23 mouse cellular contexts compared by ENCODE assay signal in the genomic region with DNA sequence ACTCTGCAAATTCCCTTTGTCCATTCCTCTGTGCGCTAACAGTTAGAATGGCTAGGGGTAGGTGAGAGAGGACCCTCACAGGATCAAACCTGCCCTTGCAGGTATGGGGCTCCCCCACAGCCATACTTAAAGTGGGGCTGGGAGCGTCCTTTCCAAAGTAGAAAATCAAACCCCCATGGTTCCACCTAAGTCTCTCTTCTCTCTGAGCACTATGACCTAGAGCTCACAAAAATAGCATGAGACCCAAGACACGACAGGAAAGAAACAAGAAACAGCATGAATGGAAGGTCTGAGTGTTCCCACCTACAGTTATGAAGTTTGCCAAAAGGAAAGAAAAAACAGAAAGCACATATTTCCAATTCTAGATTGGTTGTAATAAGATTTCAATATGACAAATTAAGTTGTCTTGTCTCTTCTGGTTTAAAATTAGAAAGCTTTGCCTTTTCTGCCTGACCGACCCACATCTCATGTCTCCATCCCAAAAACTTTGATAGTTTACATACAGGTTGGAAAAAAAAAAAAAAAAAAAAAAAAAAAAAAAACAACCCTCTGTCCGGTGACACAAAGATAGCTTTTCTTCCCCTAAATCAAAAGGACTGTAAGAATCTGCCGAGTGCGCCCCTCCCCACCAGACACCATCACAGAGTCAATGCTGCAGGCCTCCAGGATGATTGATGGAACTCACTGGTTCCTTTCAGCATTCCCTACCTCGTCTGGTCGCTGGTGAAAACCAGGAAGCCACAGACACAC.
DNase-seq lines count a peak whose midpoint lies in the region; ATAC-seq and TF ChIP-seq lines count a peak whose summit lies in the region.
"Had no signal": no experiment of that assay in that cellular context is flagged by ENCODE, and none has a peak within 500 bp of the region (broad histone marks: within the 10 kb centered on the region; RNA-seq: fewer than 3 reads in every experiment).

No protein-coding gene starts in this region.

- TF ChIP-seq CTCF in bone marrow, adult 2 months (IDR thresholded peaks at IDR 0.05; ENCODE audit: control insufficient read depth, insufficient read depth, low read length), result no peak

- H3K36me3 ChIP-seq in neural tube, embryonic 12.5 days, result no peaks in the 10 kb centered on the region
- H3K36me3 ChIP-seq in forebrain, embryonic 16.5 days (ENCODE audit: control insufficient read depth, insufficient read depth), result no peaks in the 10 kb centered on the region
- H3K36me3 ChIP-seq: limb, embryonic 13.5 days; liver, embryonic 13.5 days; lung, embryonic 15.5 days had no signal

- peak; percentile 58 for DNase-seq in heart, adult 11 months
- no peak for DNase-seq in heart, postnatal 4 days
- no peak for DNase-seq in neural tube, embryonic 10.5 days (ENCODE audit: extremely low spot score, low spot score)
- DNase-seq in yolk sac, embryonic 10.5 days (ENCODE audit: low spot score), result peak; percentile 30
- no peak for DNase-seq in ovary, adult 18-20 months (ENCODE audit: low spot score)
- DNase-seq: adrenal gland, postnatal 14 days; cerebellum, adult 9-10 months; gastrocnemius, postnatal 25 days; kidney, adult 9 months; kidney, postnatal 14 days; layer of hippocampus, postnatal 36 days; liver, embryonic 13.5 days; lung, postnatal 36 days; right cerebral cortex, postnatal 14 days; thymus, postnatal 25 days had no signal

- peak overlapping the region; percentile 19; the same call in 1 of the 2 replicates for H3K4me2 ChIP-seq in neural tube, embryonic 12.5 days (replicated peaks)
- no peak overlapping the region for H3K4me2 ChIP-seq in forebrain, embryonic 16.5 days (ENCODE audit: low read length)
- H3K4me2 ChIP-seq: forebrain, embryonic 13.5 days; limb, embryonic 13.5 days; liver, embryonic 13.5 days; lung, embryonic 15.5 days; midbrain, embryonic 11.5 days had no signal

- peaks cover 21% of the 10 kb centered on the region for H3K4me1 ChIP-seq in neural tube, embryonic 12.5 days
- H3K4me1 ChIP-seq in bone marrow, adult 2 months (ENCODE audit: control insufficient read depth, insufficient read depth, low read length), result no peaks in the 10 kb centered on the region; the same call in 1 of the 2 replicates
- peaks cover 9% of the 10 kb centered on the region for H3K4me1 ChIP-seq in forebrain, embryonic 16.5 days (replicated peaks; ENCODE audit: control insufficient read depth, insufficient read depth, low read length)
- H3K4me1 ChIP-seq: forebrain, embryonic 13.5 days had no signal

- no peak overlapping the region for H3K27ac ChIP-seq in neural tube, embryonic 12.5 days
- H3K27ac ChIP-seq in bone marrow, adult 2 months (ENCODE audit: control insufficient read depth, insufficient read depth, low read depth, low read length, poor library complexity), result peak overlapping the region; percentile 66
- H3K27ac ChIP-seq in forebrain, embryonic 16.5 days (ENCODE audit: low read length), result no peak overlapping the region
- H3K27ac ChIP-seq: forebrain, embryonic 13.5 days; hindbrain, postnatal 0 days; limb, embryonic 13.5 days; liver, embryonic 13.5 days; lung, embryonic 15.5 days had no signal

- WGBS in neural tube, embryonic 12.5 days, result 40% methylated on average over 9 of the region's 9 CpGs
- 40% methylated on average over 9 of the region's 9 CpGs for WGBS in bone marrow, adult 2 months
- 67% methylated on average over 9 of the region's 9 CpGs for WGBS in forebrain, embryonic 16.5 days

- H3K9me3 ChIP-seq in neural tube, embryonic 12.5 days, result no peaks in the 10 kb centered on the region
- no peaks in the 10 kb centered on the region for H3K9me3 ChIP-seq in forebrain, embryonic 16.5 days (ENCODE audit: control insufficient read depth, low read length)
- H3K9me3 ChIP-seq: forebrain, embryonic 13.5 days; limb, embryonic 13.5 days; liver, embryonic 13.5 days; lung, embryonic 15.5 days had no signal

- no peaks in the 10 kb centered on the region for H3K27me3 ChIP-seq in neural tube, embryonic 12.5 days (replicated peaks)
- no peaks in the 10 kb centered on the region for H3K27me3 ChIP-seq in forebrain, embryonic 16.5 days (replicated peaks; ENCODE audit: control insufficient read depth, insufficient read depth, low read length)
- H3K27me3 ChIP-seq: forebrain, embryonic 13.5 days; liver, embryonic 13.5 days; lung, embryonic 15.5 days had no signal

- ATAC-seq in neural tube, embryonic 12.5 days (ENCODE audit: low FRiP score, low read depth), result no peak
- no peak for ATAC-seq in forebrain, embryonic 16.5 days
- ATAC-seq: forebrain, embryonic 13.5 days; hindbrain, postnatal 0 days had no signal

- H3K9ac ChIP-seq in neural tube, embryonic 12.5 days, result no peak overlapping the region
- H3K9ac ChIP-seq in forebrain, embryonic 16.5 days (replicated peaks; ENCODE audit: low read depth, low read length), result no peak overlapping the region
- H3K9ac ChIP-seq: forebrain, embryonic 13.5 days; limb, embryonic 13.5 days; liver, embryonic 13.5 days; lung, embryonic 15.5 days had no signal

- TF ChIP-seq POLR2A in bone marrow, adult 2 months (IDR thresholded peaks at IDR 0.05; ENCODE audit: borderline replicate concordance, control insufficient read depth, low read depth, low read length), result no peak

- no peak overlapping the region for H3K4me3 ChIP-seq in neural tube, embryonic 12.5 days
- peak overlapping the region; percentile 29 for H3K4me3 ChIP-seq in bone marrow, adult 2 months (replicated peaks; ENCODE audit: control insufficient read depth, low read depth, low read length)
- no peak overlapping the region for H3K4me3 ChIP-seq in forebrain, embryonic 16.5 days (replicated peaks; ENCODE audit: low read length)
- H3K4me3 ChIP-seq: forebrain, embryonic 13.5 days; limb, embryonic 13.5 days; liver, embryonic 13.5 days; lung, embryonic 15.5 days had no signal

Comparison
In these comparisons a context has a peak if more than half of its experiments do, and no peak if none do; other contexts are left out.
1. DNase-seq: peak in heart, adult 11 months (single experiment) and yolk sac, embryonic 10.5 days (single experiment); none in heart, postnatal 4 days (single experiment), neural tube, embryonic 10.5 days (single experiment) and ovary, adult 18-20 months (single experiment).